In the genomic region with DNA sequence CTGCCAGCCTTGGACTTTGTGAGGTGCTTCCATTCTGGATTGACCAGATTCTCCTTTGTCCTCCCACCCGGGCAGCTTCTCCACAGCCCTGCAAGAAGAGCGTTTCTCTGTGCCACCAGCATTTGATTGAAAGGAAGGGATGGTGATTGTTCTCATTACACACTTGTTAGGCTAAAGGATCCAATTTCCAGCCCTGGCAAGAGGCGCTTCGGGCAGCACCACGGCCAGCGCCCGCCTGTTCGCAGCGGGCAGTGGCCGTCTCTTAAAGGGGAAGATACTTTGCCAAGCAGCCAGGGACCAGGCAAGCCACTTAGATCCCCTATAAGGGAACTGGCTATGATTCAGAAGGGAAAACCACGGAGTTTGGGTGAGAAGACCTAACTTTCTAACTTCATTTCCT, we compare ENCODE assay signal across 8 mouse cellular contexts. TPM values are rescaled to one million over a fixed set of nuclear protein-coding genes. Genes with fewer than 3 reads are reported as not detected.
DNase-seq lines count a peak whose midpoint lies in the region; ATAC-seq lines count a peak whose summit lies in the region.

No protein-coding gene starts in this region.

- H3K9ac ChIP-seq in embryonic facial prominence, embryonic 15.5 days, result no peak overlapping the region
- no peak overlapping the region for H3K9ac ChIP-seq in limb, embryonic 12.5 days (replicated peaks)
- peak overlapping the region; percentile 70 for H3K9ac ChIP-seq in neural tube, embryonic 13.5 days

- H3K27ac ChIP-seq in heart, embryonic 10.5 days, result no peak overlapping the region
- no peak overlapping the region for H3K27ac ChIP-seq in embryonic facial prominence, embryonic 15.5 days (replicated peaks)
- H3K27ac ChIP-seq in limb, embryonic 12.5 days, result no peak overlapping the region
- 0 out of 2 replicates have a peak overlapping the region, but pooled peaks have one; percentile 64 for H3K27ac ChIP-seq in neural tube, embryonic 13.5 days (replicated peaks)

- H3K4me2 ChIP-seq in embryonic facial prominence, embryonic 15.5 days (replicated peaks), result peak overlapping the region; percentile 51
- peak overlapping the region; percentile 53 for H3K4me2 ChIP-seq in limb, embryonic 12.5 days
- H3K4me2 ChIP-seq in neural tube, embryonic 13.5 days, result peak overlapping the region; percentile 65

- peaks cover 68% of the 10 kb centered on the region for H3K27me3 ChIP-seq in heart, embryonic 10.5 days (ENCODE audit: insufficient read depth, poor library complexity, severe bottlenecking)
- peaks cover 73% of the 10 kb centered on the region for H3K27me3 ChIP-seq in embryonic facial prominence, embryonic 15.5 days
- peaks cover 69% of the 10 kb centered on the region for H3K27me3 ChIP-seq in limb, embryonic 12.5 days
- H3K27me3 ChIP-seq in neural tube, embryonic 13.5 days, result peaks cover 83% of the 10 kb centered on the region

- no peak for ATAC-seq in embryonic facial prominence, embryonic 15.5 days (ENCODE audit: insufficient number of reproducible peaks, low FRiP score, low TSS enrichment, low read depth)
- ATAC-seq in limb, embryonic 12.5 days (ENCODE audit: insufficient number of reproducible peaks, insufficient read depth, low FRiP score, low TSS enrichment, low read depth), result no peak
- ATAC-seq in neural tube, embryonic 13.5 days (ENCODE audit: low read depth), result no peak
- no peak for ATAC-seq in monocyte, adult 5-6 weeks (replicated peaks; ENCODE audit: insufficient number of reproducible peaks, low FRiP score, low TSS enrichment, poor library complexity, severe bottlenecking)

- H3K4me1 ChIP-seq in heart, embryonic 10.5 days, result peaks cover 43% of the 10 kb centered on the region
- H3K4me1 ChIP-seq in embryonic facial prominence, embryonic 15.5 days, result peaks cover 20% of the 10 kb centered on the region
- peaks cover 15% of the 10 kb centered on the region for H3K4me1 ChIP-seq in limb, embryonic 12.5 days (replicated peaks)
- peaks cover 21% of the 10 kb centered on the region for H3K4me1 ChIP-seq in neural tube, embryonic 13.5 days (replicated peaks)

- 2% methylated on average over 11 of the region's 11 CpGs for WGBS in heart, embryonic 10.5 days
- under 1% methylated on average over 11 of the region's 11 CpGs for WGBS in embryonic facial prominence, embryonic 15.5 days
- 0% methylated on average over 11 of the region's 11 CpGs for WGBS in limb, embryonic 12.5 days
- WGBS in neural tube, embryonic 13.5 days, result under 1% methylated on average over 11 of the region's 11 CpGs

- no peaks in the 10 kb centered on the region for H3K9me3 ChIP-seq in heart, embryonic 10.5 days
- H3K9me3 ChIP-seq in embryonic facial prominence, embryonic 15.5 days (replicated peaks), result no peaks in the 10 kb centered on the region
- no peaks in the 10 kb centered on the region for H3K9me3 ChIP-seq in limb, embryonic 12.5 days
- no peaks in the 10 kb centered on the region for H3K9me3 ChIP-seq in neural tube, embryonic 13.5 days

- no peak for DNase-seq in heart, embryonic 10.5 days (ENCODE audit: low spot score)
- no peak for DNase-seq in heart, adult 9 months (ENCODE audit: low spot score in 2 of 2)
- DNase-seq in brain, adult 2 months (ENCODE audit: low read depth, low spot score), result peak; percentile 87
- peak; percentile 69 for DNase-seq in heart, postnatal 4 days

- peak overlapping the region; percentile 45 for H3K4me3 ChIP-seq in heart, embryonic 10.5 days
- peak overlapping the region; percentile 30 for H3K4me3 ChIP-seq in embryonic facial prominence, embryonic 15.5 days (replicated peaks)
- H3K4me3 ChIP-seq in limb, embryonic 12.5 days (replicated peaks), result peak overlapping the region; percentile 24
- peak overlapping the region; percentile 44 for H3K4me3 ChIP-seq in neural tube, embryonic 13.5 days

- H3K36me3 ChIP-seq in heart, embryonic 10.5 days, result peaks cover 3% of the 10 kb centered on the region; the same call in 1 of the 2 replicates
- no peaks in the 10 kb centered on the region for H3K36me3 ChIP-seq in embryonic facial prominence, embryonic 15.5 days
- no peaks in the 10 kb centered on the region for H3K36me3 ChIP-seq in limb, embryonic 12.5 days
- H3K36me3 ChIP-seq in neural tube, embryonic 13.5 days, result no peaks in the 10 kb centered on the region

RNA-seq across cellular contexts. Expression of a gene that starts 3.3 kb away (rescaled TPM):
- polyA plus RNA-seq in heart, embryonic 10.5 days (2016; fragmentation: Nextera tagmentation; extraction: Ambion mirVana), result 630 and 944 TPM in 2 replicates
- polyA plus RNA-seq in embryonic facial prominence, embryonic 15.5 days (2015; fragmentation: Nextera tagmentation; extraction: Ambion mirVana), result 1,020 and 1,287 TPM in 2 replicates
- total RNA-seq in heart, postnatal 4 days (2021), result 100 to 1,000 TPM; 369 to 594 TPM
- 102 and 120 TPM in 2 replicates for polyA plus RNA-seq in limb, embryonic 12.5 days (2016; fragmentation: Nextera tagmentation; extraction: Ambion mirVana)
- polyA plus RNA-seq in neural tube, embryonic 13.5 days (2015; fragmentation: Nextera tagmentation; extraction: Ambion mirVana), result 26.0 and 60.5 TPM in 2 replicates
- not detected in 3 replicates for total RNA-seq in monocyte, adult 5-6 weeks (2017)

RNA-seq across cellular contexts. Expression of a gene that starts 31.3 kb away (rescaled TPM):
- 3.7 and 4.0 TPM in 2 replicates for polyA plus RNA-seq in heart, embryonic 10.5 days (2016; fragmentation: Nextera tagmentation; extraction: Ambion mirVana)
- 4.9 and 6.5 TPM in 2 replicates for polyA plus RNA-seq in embryonic facial prominence, embryonic 15.5 days (2015; fragmentation: Nextera tagmentation; extraction: Ambion mirVana)
- 1 to 10 TPM; 4.6 to 5.4 TPM for total RNA-seq in heart, postnatal 4 days (2021)
- polyA plus RNA-seq in limb, embryonic 12.5 days (2016; fragmentation: Nextera tagmentation; extraction: Ambion mirVana), result 7.4 and 8.4 TPM in 2 replicates
- 4.5 and 4.6 TPM in 2 replicates for polyA plus RNA-seq in neural tube, embryonic 13.5 days (2015; fragmentation: Nextera tagmentation; extraction: Ambion mirVana)
- 3.1 to 8.9 TPM (median 6.7 TPM) in 3 replicates for total RNA-seq in monocyte, adult 5-6 weeks (2017)

RNA-seq across cellular contexts. Expression of a gene that starts 57.8 kb away (rescaled TPM):
- 34.1 and 37.8 TPM in 2 replicates for polyA plus RNA-seq in heart, embryonic 10.5 days (2016; fragmentation: Nextera tagmentation; extraction: Ambion mirVana)
- 27.3 and 29.6 TPM in 2 replicates for polyA plus RNA-seq in embryonic facial prominence, embryonic 15.5 days (2015; fragmentation: Nextera tagmentation; extraction: Ambion mirVana)
- 10 to 100 TPM; 20.1 to 21.5 TPM for total RNA-seq in heart, postnatal 4 days (2021)
- polyA plus RNA-seq in limb, embryonic 12.5 days (2016; fragmentation: Nextera tagmentation; extraction: Ambion mirVana), result 50.7 and 56.4 TPM in 2 replicates
- polyA plus RNA-seq in neural tube, embryonic 13.5 days (2015; fragmentation: Nextera tagmentation; extraction: Ambion mirVana), result 21.9 and 22.3 TPM in 2 replicates
- total RNA-seq in monocyte, adult 5-6 weeks (2017), result 9.4 to 12.3 TPM (median 10.7 TPM) in 3 replicates

Comparison
In these comparisons a context has a peak if more than half of its experiments do, and no peak if none do; other contexts are left out.
1. DNase-seq: peak in brain, adult 2 months (single experiment) and heart, postnatal 4 days (single experiment); none in heart, embryonic 10.5 days (single experiment) and heart, adult 9 months (0 of 2).
2. Peak in every context shown above with its lines, with median percentiles within 50 percentile points of each other: H3K4me3 ChIP-seq and H3K4me2 ChIP-seq.